Mouse (Mus musculus): ENCODE measurements around the gene Cacng2. TPM values are rescaled to one million over a fixed set of nuclear protein-coding genes. Genes with fewer than 3 reads are reported as not detected.

The Cacng2 gene
- total RNA-seq, 2 experiments from 2014 or later: not detected

DNA sequence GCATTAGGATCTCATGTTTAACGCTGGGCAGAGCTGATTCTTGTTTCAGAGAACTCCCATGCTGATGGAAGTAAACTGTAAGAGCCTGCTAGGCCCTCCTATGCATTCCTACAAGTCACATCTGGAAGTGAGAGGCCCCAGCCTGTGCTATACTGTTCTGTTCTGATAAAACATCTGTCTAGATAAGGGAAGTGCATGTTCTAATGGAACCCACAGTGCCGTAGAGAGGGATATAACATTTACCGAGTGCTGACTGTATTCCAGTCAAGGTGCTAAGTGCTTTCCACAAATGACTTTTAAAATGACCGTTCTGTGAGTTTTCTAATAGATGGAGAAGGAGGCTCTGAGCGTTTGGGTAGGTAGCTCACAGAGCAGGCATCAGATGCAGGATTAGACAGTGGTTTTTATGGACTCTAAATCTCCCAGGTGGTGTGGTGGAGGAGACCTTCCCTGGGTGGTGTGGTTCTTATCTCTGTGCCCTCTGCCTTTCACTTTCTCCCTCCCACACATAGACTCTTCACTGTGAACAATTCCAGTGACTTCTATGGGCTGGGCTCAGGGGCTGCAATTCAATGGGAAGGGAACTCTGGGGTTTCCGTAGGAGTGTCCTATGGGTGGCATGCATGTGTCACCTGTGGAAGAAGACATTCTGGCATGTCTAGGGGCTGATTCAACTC lies 145.5 kb downstream of the Cacng2 start:
- no peak for DNase-seq
- no peak overlapping the region for H3K27ac ChIP-seq
- H3K4me3 ChIP-seq: no peak overlapping the region
- no peak for TF ChIP-seq CTCF (IDR thresholded peaks at IDR 0.05)
- intact Hi-C loops (cut with DNase I): loop anchor here (5.0 to 10.0 kb wide), 2 partner anchors 42 to 430 kb away; partner anchors contain the start of genes Mpst and Tst

- peak within 1 kb of the TSS; percentile 99 for H3K27ac ChIP-seq
- intact Hi-C loops (cut with DNase I): loop anchor here (5.0 to 10.0 kb wide), 2 partner anchors 38 to 434 kb away; partner anchors contain the start of genes Mpst and Tst
- TF ChIP-seq CTCF (IDR thresholded peaks at IDR 0.05): no peak
These were observed 149.1 kb downstream of the Cacng2 start, which contains the start of gene Eif3d for GRCm38 (mm10) chr15:77970470-77971292. Gene Eif3d, minus strand, starts transcription at chr15:77970813.

GRCm38 (mm10) chr15:77969940-77970469 lies 149.8 kb downstream of the Cacng2 start:
- no peak for TF ChIP-seq CTCF (IDR thresholded peaks at IDR 0.05)
- no peak for DNase-seq
- peak overlapping the region; percentile 80 for H3K4me3 ChIP-seq
- intact Hi-C loops (cut with DNase I): loop anchor here (5.0 to 10.0 kb wide), 3 partner anchors 38 to 435 kb away; partner anchors contain the start of genes Ift27, Mpst and Tst
- H3K27ac ChIP-seq: peak overlapping the region; percentile 99

More at GRCm38 (mm10) chr15:77970470-77971292, 149.1 kb downstream of the Cacng2 start, which contains the start of gene Eif3d:
- DNase-seq: peak; percentile 97
- H3K4me3 ChIP-seq: peak within 1 kb of the TSS; percentile 80

DNA sequence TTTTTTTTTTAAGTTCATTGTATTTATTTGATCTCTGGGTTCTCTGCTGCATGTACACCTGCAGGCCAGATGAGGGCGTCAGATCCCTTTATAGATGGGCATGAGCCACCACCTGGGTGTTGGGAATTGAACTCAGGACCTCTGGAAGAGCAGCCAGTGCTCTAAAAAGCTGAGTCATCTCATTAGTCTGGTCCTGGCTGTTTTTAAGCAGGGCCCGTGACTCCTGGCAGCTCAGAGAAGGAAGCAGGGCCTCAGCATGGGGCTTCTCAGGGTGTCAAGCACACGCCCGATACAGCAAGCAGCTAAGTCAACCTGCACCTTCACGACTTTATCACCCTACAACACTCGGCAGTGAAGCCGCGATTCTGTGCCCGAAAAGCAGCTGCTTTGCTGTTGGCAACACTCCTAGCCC lies 154.7 kb downstream of the Cacng2 start:
- DNase-seq: no peak
- no peak overlapping the region for H3K4me3 ChIP-seq
- TF ChIP-seq CTCF (IDR thresholded peaks at IDR 0.05): no peak; the same call in 1 of the 2 replicates
- H3K27ac ChIP-seq: no peak overlapping the region
- intact Hi-C loops (cut with DNase I): loop anchor here (5.0 kb wide), 1 partner anchor 207 kb away; the partner anchor contains the start of gene Ift27

DNA sequence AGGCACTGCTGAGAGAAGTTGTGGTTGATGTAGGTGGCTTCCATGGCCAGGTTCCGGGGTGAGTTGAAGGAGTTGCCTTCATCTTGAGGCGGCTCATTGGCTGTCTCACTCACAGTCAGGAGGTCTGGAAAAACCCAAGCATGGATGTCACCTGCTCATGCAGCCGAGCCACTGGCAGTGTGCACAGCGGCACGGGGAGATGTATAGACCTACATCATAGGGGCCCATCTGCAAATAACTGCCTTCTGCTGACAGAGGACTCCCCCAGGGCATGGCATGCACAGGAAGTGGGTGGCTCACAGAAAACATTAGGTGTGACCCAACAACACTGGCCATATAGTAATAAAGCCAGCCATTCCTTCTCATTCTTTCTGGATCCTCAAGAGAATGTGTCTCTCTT lies 157.4 kb downstream of the Cacng2 start:
- Histone ChIP-seq H3K27ac (no peak overlapping the region), H3K4me3 (no peak overlapping the region)
- no peak for TF ChIP-seq CTCF (IDR thresholded peaks at IDR 0.05)
- intact Hi-C loops (cut with DNase I): no loop called here
- no peak for DNase-seq

DNA sequence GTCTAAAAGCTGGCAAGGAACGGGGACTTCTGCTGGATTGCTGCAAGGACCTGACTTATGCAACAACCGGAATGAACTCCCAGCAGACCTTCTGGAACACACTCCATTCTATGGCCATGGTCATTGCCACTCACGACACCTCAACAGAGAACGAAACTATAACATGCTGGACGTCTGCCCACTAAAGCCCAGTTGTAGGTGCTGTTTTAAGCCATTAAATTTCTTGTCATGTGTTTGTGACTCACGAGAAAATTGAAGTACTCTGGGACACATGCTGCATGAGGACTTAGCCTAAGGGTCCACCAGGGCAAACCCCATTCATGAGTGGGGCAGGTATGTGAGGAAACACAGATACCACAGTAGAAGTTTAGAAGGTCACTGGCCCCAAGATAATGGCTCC lies 159.1 kb downstream of the Cacng2 start:
- DNase-seq: no peak
- no peak for TF ChIP-seq CTCF (IDR thresholded peaks at IDR 0.05)
- Histone ChIP-seq H3K27ac (no peak overlapping the region), H3K4me3 (no peak overlapping the region)
- intact Hi-C loops (cut with DNase I): no loop called here

- Histone ChIP-seq H3K4me3 (no peak overlapping the region), H3K27ac (no peak overlapping the region)
- intact Hi-C loops (cut with DNase I): no loop called here
- no peak for DNase-seq
- no peak for TF ChIP-seq CTCF (IDR thresholded peaks at IDR 0.05)
These were observed 161.8 kb downstream of the Cacng2 start for GRCm38 (mm10) chr15:77958071-77958470.

DNA sequence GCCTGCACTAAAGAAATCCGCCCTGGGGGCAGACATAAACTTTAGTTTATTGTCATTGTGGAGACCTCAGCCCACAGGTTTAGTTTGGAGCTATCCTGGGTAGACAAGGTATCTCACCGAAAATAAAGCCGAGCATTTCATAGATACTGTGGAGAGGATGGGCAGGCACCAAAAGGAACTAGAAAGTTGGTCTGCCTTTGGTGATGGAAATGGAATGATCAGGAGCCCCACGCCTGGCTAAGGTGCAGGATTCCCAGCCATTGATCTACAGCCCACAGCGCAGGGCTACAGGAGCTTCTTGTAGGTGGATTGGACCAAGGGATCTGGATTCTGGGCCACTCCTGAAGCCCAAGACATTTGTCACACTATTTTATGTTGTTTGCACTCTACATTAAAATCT lies 162.2 kb downstream of the Cacng2 start:
- TF ChIP-seq CTCF (IDR thresholded peaks at IDR 0.05): no peak
- intact Hi-C loops (cut with DNase I): no loop called here
- DNase-seq: no peak
- Histone ChIP-seq H3K4me3 (no peak overlapping the region), H3K27ac (no peak overlapping the region)

DNA sequence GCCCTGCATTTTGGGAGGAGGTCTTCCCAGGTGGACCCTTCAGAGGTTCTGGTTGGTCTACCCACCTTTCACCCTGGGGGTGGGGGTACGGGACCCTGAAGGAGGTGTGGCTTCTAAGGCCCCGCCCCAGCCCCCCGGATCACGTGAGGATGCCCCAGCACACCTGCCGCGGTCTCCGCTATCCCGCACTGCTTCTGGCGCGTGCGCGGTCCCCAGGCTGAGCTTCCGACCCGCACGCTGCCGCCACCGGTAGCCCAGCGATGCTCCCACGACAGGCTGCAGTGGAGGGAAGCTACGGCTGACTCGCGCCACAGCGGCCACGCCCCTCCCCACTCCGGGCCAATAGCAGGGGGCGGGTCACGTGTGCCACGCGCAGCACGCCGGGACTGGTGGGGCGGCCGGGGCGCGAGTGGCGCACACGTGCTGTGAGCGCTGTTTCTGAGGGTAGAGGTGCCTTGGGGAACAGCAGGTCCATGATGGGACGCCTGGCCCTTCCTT lies 163.4 kb downstream of the Cacng2 start, which contains the start of gene Foxred2:
Foxred2 (minus strand) TSS at position 319 of the 498 bp plus-strand sequence.
- intact Hi-C loops (cut with DNase I): loop anchor here (1.0 kb wide), 1 partner anchor 23 kb away; no protein-coding TSS in a partner anchor
- DNase-seq: peak; percentile 88
- TF ChIP-seq CTCF (IDR thresholded peaks at IDR 0.05): peak; percentile 48
- peak within 1 kb of the TSS; percentile 74 for H3K4me3 ChIP-seq
- peak within 1 kb of the TSS; percentile 35; the same call in 1 of the 2 replicates for H3K27ac ChIP-seq

DNA sequence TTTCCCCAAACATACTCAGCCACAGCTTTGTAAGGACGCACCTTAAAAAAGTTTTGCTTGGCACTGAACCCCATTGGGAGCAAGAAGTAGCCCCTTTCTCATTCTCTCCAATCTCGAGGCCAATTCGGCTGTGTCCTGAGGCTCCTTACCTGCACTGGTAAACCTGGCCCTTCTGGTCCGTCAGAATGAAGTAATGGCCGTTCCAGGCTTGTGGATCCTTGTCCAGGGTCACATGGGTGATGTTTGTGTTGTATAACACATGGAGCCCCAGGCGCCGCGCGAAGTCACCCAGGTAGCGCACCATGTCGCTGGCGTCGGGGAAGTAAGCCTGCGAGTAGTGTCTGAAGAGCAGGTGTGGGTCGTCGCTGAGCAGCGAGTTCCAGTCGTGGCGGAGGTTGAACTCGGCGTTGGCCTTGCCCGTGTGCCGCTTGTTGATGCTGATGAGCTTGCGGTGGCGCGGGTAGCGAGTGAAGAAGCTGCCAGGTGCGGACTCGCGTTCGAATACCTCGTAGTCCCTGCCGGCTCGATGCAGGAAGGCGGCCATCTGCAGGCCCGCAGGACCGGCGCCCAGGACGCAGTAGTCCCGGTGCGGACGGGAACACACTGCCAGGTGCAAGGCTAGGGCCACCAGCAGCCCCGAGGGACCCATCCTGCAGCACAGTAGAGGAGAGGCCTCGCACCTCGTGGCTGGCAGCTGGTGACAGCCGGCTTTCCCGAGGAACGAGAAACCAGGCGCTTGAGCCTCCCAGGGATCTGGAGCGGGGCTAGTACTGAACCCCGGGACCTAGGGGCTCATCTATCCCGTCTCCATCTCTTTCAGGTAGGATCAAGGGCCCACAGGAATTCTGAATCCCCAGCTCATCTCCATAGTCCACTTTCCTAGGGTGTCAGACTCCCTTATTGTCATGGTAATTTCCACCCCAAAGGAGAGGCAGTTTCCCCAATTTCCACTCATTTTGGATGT lies 164.1 kb downstream of the Cacng2 start:
- H3K27ac ChIP-seq: 0 out of 2 replicates have a peak overlapping the region, but pooled peaks have one; percentile 35
- peak; percentile 35 for DNase-seq
- TF ChIP-seq CTCF (IDR thresholded peaks at IDR 0.05): no peak
- intact Hi-C loops (cut with DNase I): loop anchor here (1.0 kb wide), 1 partner anchor 22 kb away; no protein-coding TSS in a partner anchor
- H3K4me3 ChIP-seq: peak overlapping the region; percentile 74

- no peak for TF ChIP-seq CTCF (IDR thresholded peaks at IDR 0.05)
These were observed 165.5 kb downstream of the Cacng2 start for GRCm38 (mm10) chr15:77954362-77954761.

More at GRCm38 (mm10) chr15:77954362-77954761, 165.5 kb downstream of the Cacng2 start:
- no peak for DNase-seq
- Histone ChIP-seq H3K27ac (no peak overlapping the region), H3K4me3 (no peak overlapping the region)
- intact Hi-C loops (cut with DNase I): no loop called here

Data from gastrocnemius, adult 2 months (tissue).